Mouse (Mus musculus) B cell, adult 2 months (primary cell): ENCODE measurements at regions not wholly inside any gene's neighbourhood (a gene's known extent, or its start where the extent isn't known, plus 50 kb on each side); places are given as distances from the start of the nearest gene placed in this dataset.

ENCODE experiments used
- DNase-seq, 2 experiments: peaks; one replicate each; pipeline ENCODE4 v3.0.0; 2022

GRCm38 (mm10) chr9:32910641-32911040, 274.6 kb downstream of the Ets1 start:
- no peak for DNase-seq

- no peak for DNase-seq
These were observed 279.6 kb downstream of the Ets1 start for GRCm38 (mm10) chr9:32915633-32916032.

GRCm38 (mm10) chr9:32916731-32917130, 280.7 kb downstream of the Ets1 start:
- no peak for DNase-seq

GRCm38 (mm10) chr9:32923925-32924324, 287.9 kb downstream of the Ets1 start:
- no peak for DNase-seq

GRCm38 (mm10) chr9:32924333-32924886, 288.4 kb downstream of the Ets1 start:
- DNase-seq, result no peak

GRCm38 (mm10) chr9:32925036-32925435, 289.0 kb downstream of the Ets1 start:
- DNase-seq, result no peak

- DNase-seq, result no peak
These were observed 289.9 kb downstream of the Ets1 start for GRCm38 (mm10) chr9:32925720-32926595.

GRCm38 (mm10) chr9:32927656-32928055, 291.6 kb downstream of the Ets1 start:
- no peak for DNase-seq

- peak; percentile 46 to 51 for DNase-seq
These were observed 292.4 kb downstream of the Ets1 start for GRCm38 (mm10) chr9:32928289-32929000.

- DNase-seq, result no peak
These were observed 293.3 kb downstream of the Ets1 start for GRCm38 (mm10) chr9:32929331-32929730.

GRCm38 (mm10) chr9:32929826-32930225, 293.8 kb downstream of the Ets1 start:
- no peak for DNase-seq

- DNase-seq, result no peak
These were observed 295.4 kb downstream of the Ets1 start for GRCm38 (mm10) chr9:32931266-32932005.

- no peak for DNase-seq
These were observed 297.4 kb downstream of the Ets1 start for GRCm38 (mm10) chr9:32933237-32934071.

- DNase-seq, result no peak
These were observed 298.4 kb downstream of the Ets1 start for GRCm38 (mm10) chr9:32934436-32934835.

GRCm38 (mm10) chr9:32936462-32936861, 300.4 kb downstream of the Ets1 start:
- no peak for DNase-seq

- no peak for DNase-seq
These were observed 301.4 kb downstream of the Ets1 start for GRCm38 (mm10) chr9:32937391-32937790.

- DNase-seq, result no peak
These were observed 302.8 kb downstream of the Ets1 start for GRCm38 (mm10) chr9:32938857-32939256.

- no peak for DNase-seq
These were observed 303.6 kb downstream of the Ets1 start for GRCm38 (mm10) chr9:32939626-32940025.

- peak; percentile 83 to 85 for DNase-seq
These were observed 304.2 kb downstream of the Ets1 start for GRCm38 (mm10) chr9:32940111-32940813.

- no peak for DNase-seq
These were observed 305.1 kb downstream of the Ets1 start for GRCm38 (mm10) chr9:32940919-32941767.

GRCm38 (mm10) chr9:32941768-32942030, 305.7 kb downstream of the Ets1 start:
- peak; percentile 45 to 55 for DNase-seq
